19 mouse cellular contexts compared by ENCODE assay signal in genomic region chr2:127252787-127253186, GRCm38 (mm10). TPM values are rescaled to one million over a fixed set of nuclear protein-coding genes. Genes with fewer than 3 reads are reported as not detected.
DNase-seq lines count a peak whose midpoint lies in the region; ATAC-seq lines count a peak whose summit lies in the region.
"Had no signal": no experiment of that assay in that cellular context is flagged by ENCODE, and none has a peak within 500 bp of the region (broad histone marks: within the 10 kb centered on the region; RNA-seq: fewer than 3 reads in every experiment).

No protein-coding gene starts in this region.

- H3K27me3 ChIP-seq in heart, embryonic 13.5 days (replicated peaks): no peaks in the 10 kb centered on the region
- H3K27me3 ChIP-seq in heart, embryonic 10.5 days (ENCODE audit: insufficient read depth, poor library complexity, severe bottlenecking): no peaks in the 10 kb centered on the region
- no peaks in the 10 kb centered on the region for H3K27me3 ChIP-seq in kidney, embryonic 15.5 days
- no peaks in the 10 kb centered on the region for H3K27me3 ChIP-seq in kidney, embryonic 14.5 days (ENCODE audit: control insufficient read depth, insufficient read depth, low read length)
- H3K27me3 ChIP-seq: forebrain, embryonic 13.5 days; limb, embryonic 15.5 days; liver, embryonic 15.5 days; midbrain, embryonic 15.5 days; neural tube, embryonic 13.5 days had no signal

- no peak for DNase-seq in heart, embryonic 10.5 days (ENCODE audit: low spot score)
- peak; percentile 10 for DNase-seq in R1 (ENCODE audit: low read depth, low spot score)
- DNase-seq in mesoderm, embryonic 11.5 days (ENCODE audit: low read depth, low spot score): peak; percentile 9
- DNase-seq in layer of hippocampus, postnatal 36 days: no peak
- DNase-seq: cerebellum, adult 8-10 months; left cerebral cortex, postnatal 4 days; lung, postnatal 4 days; retina, postnatal 1 day; thymus, postnatal 14 days had no signal

- no peak for ATAC-seq in heart, embryonic 13.5 days (ENCODE audit: extremely low read depth, insufficient number of reproducible peaks, low FRiP score, low TSS enrichment)
- ATAC-seq in kidney, embryonic 15.5 days (replicated peaks; ENCODE audit: low FRiP score): no peak
- no peak for ATAC-seq in kidney, embryonic 14.5 days (ENCODE audit: low FRiP score, low TSS enrichment)
- ATAC-seq: forebrain, embryonic 13.5 days; hindbrain, postnatal 0 days; intestine, embryonic 16.5 days; midbrain, embryonic 15.5 days had no signal

- H3K36me3 ChIP-seq in heart, embryonic 13.5 days: peaks cover 33% of the 10 kb centered on the region
- H3K36me3 ChIP-seq in heart, embryonic 10.5 days: peaks cover 24% of the 10 kb centered on the region
- H3K36me3 ChIP-seq in kidney, embryonic 15.5 days: peaks cover 25% of the 10 kb centered on the region
- H3K36me3 ChIP-seq in kidney, embryonic 14.5 days (ENCODE audit: control insufficient read depth, insufficient read depth, low read length): peaks cover 19% of the 10 kb centered on the region

- no peaks in the 10 kb centered on the region for H3K9me3 ChIP-seq in heart, embryonic 13.5 days
- H3K9me3 ChIP-seq in heart, embryonic 10.5 days: no peaks in the 10 kb centered on the region
- H3K9me3 ChIP-seq in kidney, embryonic 15.5 days (replicated peaks): no peaks in the 10 kb centered on the region
- no peaks in the 10 kb centered on the region for H3K9me3 ChIP-seq in kidney, embryonic 14.5 days (ENCODE audit: control insufficient read depth, low read length)
- H3K9me3 ChIP-seq: forebrain, embryonic 13.5 days; limb, embryonic 15.5 days; liver, embryonic 15.5 days; midbrain, embryonic 15.5 days; neural tube, embryonic 13.5 days had no signal

- H3K4me2 ChIP-seq in heart, embryonic 13.5 days: no peak overlapping the region
- no peak overlapping the region for H3K4me2 ChIP-seq in kidney, embryonic 15.5 days
- H3K4me2 ChIP-seq in kidney, embryonic 14.5 days (replicated peaks; ENCODE audit: low read depth, low read length): no peak overlapping the region
- H3K4me2 ChIP-seq: forebrain, embryonic 13.5 days; limb, embryonic 15.5 days; liver, embryonic 15.5 days; midbrain, embryonic 15.5 days; neural tube, embryonic 13.5 days had no signal

- H3K4me1 ChIP-seq in heart, embryonic 13.5 days: peaks cover 49% of the 10 kb centered on the region
- H3K4me1 ChIP-seq in heart, embryonic 10.5 days: peaks cover 34% of the 10 kb centered on the region
- H3K4me1 ChIP-seq in kidney, embryonic 15.5 days: peaks cover 40% of the 10 kb centered on the region
- H3K4me1 ChIP-seq in kidney, embryonic 14.5 days (ENCODE audit: control insufficient read depth, insufficient read depth, low read length): 0 out of 2 replicates have a peak, but pooled peaks cover 16% of the 10 kb centered on the region

- peak overlapping the region; percentile 42; the same call in 1 of the 2 replicates for H3K9ac ChIP-seq in heart, embryonic 13.5 days
- H3K9ac ChIP-seq in kidney, embryonic 15.5 days: no peak overlapping the region
- no peak overlapping the region for H3K9ac ChIP-seq in kidney, embryonic 14.5 days (ENCODE audit: low read depth, low read length)
- H3K9ac ChIP-seq: forebrain, embryonic 13.5 days; limb, embryonic 15.5 days; liver, embryonic 15.5 days; midbrain, embryonic 15.5 days; neural tube, embryonic 13.5 days had no signal

- WGBS in heart, embryonic 13.5 days: 78% methylated on average over 5 of the region's 5 CpGs
- WGBS in heart, embryonic 10.5 days: 76% methylated on average over 5 of the region's 5 CpGs
- 39% methylated on average over 5 of the region's 5 CpGs for WGBS in kidney, embryonic 15.5 days
- WGBS in kidney, embryonic 14.5 days: 40% methylated on average over 5 of the region's 5 CpGs

- H3K4me3 ChIP-seq in heart, embryonic 13.5 days: no peak overlapping the region
- H3K4me3 ChIP-seq in heart, embryonic 10.5 days: no peak overlapping the region
- no peak overlapping the region for H3K4me3 ChIP-seq in kidney, embryonic 15.5 days (replicated peaks)
- H3K4me3 ChIP-seq in kidney, embryonic 14.5 days (ENCODE audit: low read length): no peak overlapping the region
- H3K4me3 ChIP-seq: forebrain, embryonic 13.5 days; limb, embryonic 15.5 days; liver, embryonic 15.5 days; midbrain, embryonic 15.5 days; neural tube, embryonic 13.5 days had no signal

- H3K27ac ChIP-seq in heart, embryonic 13.5 days (replicated peaks): peak overlapping the region; percentile 77
- H3K27ac ChIP-seq in heart, embryonic 10.5 days: no peak overlapping the region
- H3K27ac ChIP-seq in kidney, embryonic 15.5 days: peak overlapping the region; percentile 63
- no peak overlapping the region for H3K27ac ChIP-seq in kidney, embryonic 14.5 days (ENCODE audit: low read depth, low read length)
- H3K27ac ChIP-seq: forebrain, embryonic 13.5 days; hindbrain, postnatal 0 days; limb, embryonic 15.5 days; liver, embryonic 15.5 days; midbrain, embryonic 15.5 days; neural tube, embryonic 13.5 days had no signal

RNA-seq across cellular contexts. Expression of gene Tmem127, which starts 5.1 kb away (rescaled TPM):
- 19.7 and 21.6 TPM in 2 replicates for polyA plus RNA-seq in heart, embryonic 13.5 days (2015; fragmentation: Nextera tagmentation; extraction: Ambion mirVana)
- 22.1 and 23.1 TPM in 2 replicates for polyA plus RNA-seq in heart, embryonic 10.5 days (2016; fragmentation: Nextera tagmentation; extraction: Ambion mirVana)
- 29.0 and 29.3 TPM in 2 replicates for polyA plus RNA-seq in kidney, embryonic 15.5 days (2015; fragmentation: Nextera tagmentation; extraction: Ambion mirVana)
- polyA plus RNA-seq in kidney, embryonic 14.5 days (2014; fragmentation: Nextera tagmentation; extraction: Ambion mirVana): 13.5 and 19.8 TPM in 2 replicates
- total RNA-seq in layer of hippocampus, postnatal 36 days (2021): 10 to 100 TPM; 74.8 to 80.4 TPM

RNA-seq across cellular contexts. Expression of gene Ciao1, which starts 5.2 kb away (rescaled TPM):
- polyA plus RNA-seq in heart, embryonic 13.5 days (2015; fragmentation: Nextera tagmentation; extraction: Ambion mirVana): 48.4 and 55.5 TPM in 2 replicates
- 58.3 and 61.1 TPM in 2 replicates for polyA plus RNA-seq in heart, embryonic 10.5 days (2016; fragmentation: Nextera tagmentation; extraction: Ambion mirVana)
- polyA plus RNA-seq in kidney, embryonic 15.5 days (2015; fragmentation: Nextera tagmentation; extraction: Ambion mirVana): 66.8 and 70.8 TPM in 2 replicates
- polyA plus RNA-seq in kidney, embryonic 14.5 days (2014; fragmentation: Nextera tagmentation; extraction: Ambion mirVana): 60.1 and 62.5 TPM in 2 replicates
- 10 to 100 TPM; 75.7 to 80.4 TPM for total RNA-seq in layer of hippocampus, postnatal 36 days (2021)

RNA-seq across cellular contexts. Expression of gene Stard7, which starts 17.2 kb away (rescaled TPM):
- polyA plus RNA-seq in heart, embryonic 13.5 days (2015; fragmentation: Nextera tagmentation; extraction: Ambion mirVana): 92.0 and 94.0 TPM in 2 replicates
- polyA plus RNA-seq in heart, embryonic 10.5 days (2016; fragmentation: Nextera tagmentation; extraction: Ambion mirVana): 97.1 and 110 TPM in 2 replicates
- polyA plus RNA-seq in kidney, embryonic 15.5 days (2015; fragmentation: Nextera tagmentation; extraction: Ambion mirVana): 76.7 and 78.0 TPM in 2 replicates
- polyA plus RNA-seq in kidney, embryonic 14.5 days (2014; fragmentation: Nextera tagmentation; extraction: Ambion mirVana): 53.0 and 102 TPM in 2 replicates
- total RNA-seq in layer of hippocampus, postnatal 36 days (2021): 100 to 1,000 TPM; 115 to 122 TPM

RNA-seq across cellular contexts. Expression of gene Snrnp200, which starts 44.6 kb away (rescaled TPM):
- polyA plus RNA-seq in heart, embryonic 13.5 days (2015; fragmentation: Nextera tagmentation; extraction: Ambion mirVana): 35.2 and 38.0 TPM in 2 replicates
- 61.8 and 64.4 TPM in 2 replicates for polyA plus RNA-seq in heart, embryonic 10.5 days (2016; fragmentation: Nextera tagmentation; extraction: Ambion mirVana)
- 53.7 and 64.1 TPM in 2 replicates for polyA plus RNA-seq in kidney, embryonic 15.5 days (2015; fragmentation: Nextera tagmentation; extraction: Ambion mirVana)
- 62.7 and 85.9 TPM in 2 replicates for polyA plus RNA-seq in kidney, embryonic 14.5 days (2014; fragmentation: Nextera tagmentation; extraction: Ambion mirVana)
- 10 to 100 TPM; 90.5 to 91.6 TPM for total RNA-seq in layer of hippocampus, postnatal 36 days (2021)

RNA-seq across cellular contexts. Expression of gene 1810024B03Rik, which starts 44.7 kb away (rescaled TPM):
- polyA plus RNA-seq in heart, embryonic 13.5 days (2015; fragmentation: Nextera tagmentation; extraction: Ambion mirVana): 1.1 and 1.4 TPM in 2 replicates
- polyA plus RNA-seq in heart, embryonic 10.5 days (2016; fragmentation: Nextera tagmentation; extraction: Ambion mirVana): 2.0 TPM in 2 replicates
- 2.0 and 2.7 TPM in 2 replicates for polyA plus RNA-seq in kidney, embryonic 15.5 days (2015; fragmentation: Nextera tagmentation; extraction: Ambion mirVana)
- 2.7 and 3.6 TPM in 2 replicates for polyA plus RNA-seq in kidney, embryonic 14.5 days (2014; fragmentation: Nextera tagmentation; extraction: Ambion mirVana)
- under 1 TPM; 0.37 to 0.68 TPM for total RNA-seq in layer of hippocampus, postnatal 36 days (2021)

Comparison
In these comparisons a context has a peak if more than half of its experiments do, and no peak if none do; other contexts are left out.
1. H3K27ac ChIP-seq: peak in heart, embryonic 13.5 days (single experiment) and kidney, embryonic 15.5 days (single experiment); none in heart, embryonic 10.5 days (single experiment) and kidney, embryonic 14.5 days (single experiment).
2. DNase-seq: peak in R1 (single experiment) and mesoderm, embryonic 11.5 days (single experiment); none in heart, embryonic 10.5 days (single experiment) and layer of hippocampus, postnatal 36 days (0 of 2).